Mouse (Mus musculus): ENCODE measurements around the gene Tubgcp4. TPM values are rescaled to one million over a fixed set of nuclear protein-coding genes. Genes with fewer than 3 reads are reported as not detected.

Tubgcp4 gene
- polyA plus RNA-seq (2015; fragmentation: Nextera tagmentation; extraction: Ambion mirVana) = 24.6 and 26.0 TPM in 2 replicates

GRCm38 (mm10) chr2:121170481-121170971 is at the start of gene Tubgcp4:
Gene Tubgcp4, plus strand, starts transcription at chr2:121170654.

DNA sequence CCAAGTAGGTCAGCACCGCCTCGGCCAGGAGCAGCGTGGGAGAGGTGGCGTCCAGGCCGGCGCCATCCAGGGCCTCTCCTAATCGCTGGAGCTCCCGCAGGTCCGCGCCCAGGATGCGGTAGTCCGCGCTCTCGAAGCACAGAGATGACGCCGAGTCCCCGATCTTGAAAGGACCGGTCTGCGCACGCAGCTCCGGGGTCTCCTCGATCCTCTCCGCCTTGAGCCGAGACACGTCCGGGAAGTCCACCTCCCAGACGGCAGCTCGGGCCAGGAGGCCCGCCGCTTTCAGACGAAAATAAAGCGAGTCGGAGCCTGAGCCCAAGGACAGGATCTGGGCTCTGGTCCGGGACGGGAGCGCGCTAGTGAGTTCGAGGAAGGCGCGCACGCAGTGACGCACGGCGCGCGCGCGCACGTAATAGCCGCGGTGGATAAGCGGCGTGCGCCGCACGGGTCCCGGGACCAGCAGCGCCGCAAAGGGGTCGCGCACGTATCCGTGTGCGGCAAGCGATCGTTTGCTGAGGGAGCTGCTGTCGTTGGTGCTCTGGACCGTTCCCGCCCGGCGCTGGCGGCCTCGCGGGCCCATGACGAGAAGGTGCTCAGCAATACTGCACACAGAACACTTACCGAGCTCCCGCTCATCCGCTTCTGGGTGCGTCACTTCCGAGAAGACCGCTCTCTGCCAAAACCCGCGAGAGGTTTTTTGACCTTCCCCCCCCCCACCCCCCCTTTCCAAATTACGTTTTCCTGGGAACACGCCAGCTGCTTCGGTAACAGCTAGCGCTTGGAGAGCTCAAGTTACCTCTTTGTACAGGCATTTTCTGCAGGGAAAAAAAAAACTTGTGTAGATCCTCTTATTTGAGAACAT is 30.2 kb upstream of the Tubgcp4 start, which contains the start of the genes Adal and Lcmt2:
Gene Adal, plus strand, starts transcription at position 411 of the 865 bp plus-strand sequence.
Gene Lcmt2, minus strand, starts transcription at position 636 of the 865 bp plus-strand sequence.

DNA sequence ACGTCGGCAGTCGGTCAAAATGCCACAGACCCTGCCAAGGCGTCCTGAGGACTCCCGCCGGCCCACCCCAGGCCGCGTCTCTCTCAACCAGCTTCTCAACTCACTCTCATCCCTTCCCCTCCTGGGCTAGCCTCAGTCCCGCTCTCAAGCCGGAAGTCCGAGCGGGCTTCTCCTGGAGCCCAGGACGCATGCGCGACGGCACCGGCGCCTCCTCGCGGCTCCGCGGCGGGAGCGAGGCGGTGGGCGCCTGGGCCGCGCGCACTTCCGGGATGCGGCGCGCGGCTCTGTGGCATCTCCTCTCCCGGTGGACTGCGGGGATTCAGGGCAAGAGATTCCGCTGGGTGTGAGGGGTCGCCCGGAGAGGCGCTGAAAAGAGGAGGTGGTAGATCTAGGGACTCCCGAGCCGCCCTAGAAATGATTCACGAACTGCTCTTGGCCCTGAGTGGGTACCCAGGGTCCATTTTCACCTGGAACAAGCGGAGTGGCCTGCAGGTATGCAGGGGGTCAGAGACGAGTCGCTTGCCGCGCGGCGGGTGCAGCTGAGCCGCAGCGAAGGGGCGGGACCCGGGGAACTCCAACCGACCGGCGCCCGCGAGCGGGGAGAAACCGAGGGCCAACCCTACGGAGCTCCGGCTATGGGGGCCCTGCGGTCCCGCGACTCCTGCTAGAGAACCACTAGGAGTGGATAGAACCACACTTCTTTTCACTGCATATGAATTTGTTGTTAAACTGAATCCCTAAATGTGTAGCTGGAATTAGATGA is 707 bp downstream of the Tubgcp4 start, which contains the start of gene Zscan29:
Gene Zscan29, minus strand, starts transcription at position 146 of the 763 bp plus-strand sequence.

Other genes starting within 250 kb of the Tubgcp4 start
- gene Ubr1, start 199.9 kb upstream of the Tubgcp4 start, polyA plus RNA-seq (2015; fragmentation: Nextera tagmentation; extraction: Ambion mirVana) = 17.1 and 18.1 TPM in 2 replicates
- gene Tmem62, start 193.6 kb upstream of the Tubgcp4 start, polyA plus RNA-seq (2015; fragmentation: Nextera tagmentation; extraction: Ambion mirVana) = 2.8 and 3.8 TPM in 2 replicates
- gene Ccndbp1, start 162.3 kb upstream of the Tubgcp4 start, polyA plus RNA-seq (2015; fragmentation: Nextera tagmentation; extraction: Ambion mirVana) = 74.6 and 80.1 TPM in 2 replicates
- 113 and 119 TPM in 2 replicates for gene Epb42, start 133.6 kb upstream of the Tubgcp4 start, polyA plus RNA-seq (2015; fragmentation: Nextera tagmentation; extraction: Ambion mirVana)
- gene Tgm5, start 84.8 kb upstream of the Tubgcp4 start, polyA plus RNA-seq (2015; fragmentation: Nextera tagmentation; extraction: Ambion mirVana) = 0.10 and 0.11 TPM in 2 replicates
- gene Tgm7, start 60.9 kb upstream of the Tubgcp4 start, polyA plus RNA-seq (2015; fragmentation: Nextera tagmentation; extraction: Ambion mirVana) = not detected in 2 replicates
- 9.1 and 12.2 TPM in 2 replicates for gene Adal, start 30.2 kb upstream of the Tubgcp4 start, polyA plus RNA-seq (2015; fragmentation: Nextera tagmentation; extraction: Ambion mirVana)
- gene Lcmt2, start 30.0 kb upstream of the Tubgcp4 start, polyA plus RNA-seq (2015; fragmentation: Nextera tagmentation; extraction: Ambion mirVana) = 10.9 and 11.4 TPM in 2 replicates
- 5.3 and 6.4 TPM in 2 replicates for gene Zscan29, start 471 bp downstream of the Tubgcp4 start, polyA plus RNA-seq (2015; fragmentation: Nextera tagmentation; extraction: Ambion mirVana)
- gene Trp53bp1, start 100.8 kb downstream of the Tubgcp4 start, polyA plus RNA-seq (2015; fragmentation: Nextera tagmentation; extraction: Ambion mirVana) = 12.4 and 13.9 TPM in 2 replicates
- gene Map1a, start 118.9 kb downstream of the Tubgcp4 start, polyA plus RNA-seq (2015; fragmentation: Nextera tagmentation; extraction: Ambion mirVana) = 0.54 and 0.80 TPM in 2 replicates
- gene Ppip5k1, start 184.7 kb downstream of the Tubgcp4 start, polyA plus RNA-seq (2015; fragmentation: Nextera tagmentation; extraction: Ambion mirVana) = 6.2 and 7.5 TPM in 2 replicates
- 1.1 and 2.1 TPM in 2 replicates for gene Ckmt1, start 187.1 kb downstream of the Tubgcp4 start, polyA plus RNA-seq (2015; fragmentation: Nextera tagmentation; extraction: Ambion mirVana)
- gene Strc, start 216.5 kb downstream of the Tubgcp4 start, polyA plus RNA-seq (2015; fragmentation: Nextera tagmentation; extraction: Ambion mirVana) = not detected in 2 replicates
- 201 and 225 TPM in 2 replicates for gene Pdia3, start 243.1 kb downstream of the Tubgcp4 start, polyA plus RNA-seq (2015; fragmentation: Nextera tagmentation; extraction: Ambion mirVana)
- 2.1 and 2.4 TPM in 2 replicates for gene Catsper2, start 243.1 kb downstream of the Tubgcp4 start, polyA plus RNA-seq (2015; fragmentation: Nextera tagmentation; extraction: Ambion mirVana)

All from spleen, postnatal 0 days (tissue).